Comparison of ENCODE assay signal across 10 mouse cellular contexts in genomic region chr11:114447461-114447847, GRCm38 (mm10).
DNase-seq lines count a peak whose midpoint lies in the region; ATAC-seq and TF ChIP-seq lines count a peak whose summit lies in the region.
"Had no signal": no experiment of that assay in that cellular context is flagged by ENCODE, and none has a peak within 500 bp of the region (broad histone marks: within the 10 kb centered on the region; RNA-seq: fewer than 3 reads in every experiment).

No protein-coding gene starts in this region.

- H3K27me3 ChIP-seq in heart, embryonic 14.5 days (ENCODE audit: control insufficient read depth, insufficient read depth, low read length): peaks cover 7% of the 10 kb centered on the region; the same call in 1 of the 2 replicates
- H3K27me3 ChIP-seq in lung, postnatal 0 days (replicated peaks; ENCODE audit: insufficient read depth, low read length): no peaks in the 10 kb centered on the region
- no peaks in the 10 kb centered on the region for H3K27me3 ChIP-seq in intestine, embryonic 15.5 days (replicated peaks)
- no peaks in the 10 kb centered on the region for H3K27me3 ChIP-seq in midbrain, embryonic 15.5 days (replicated peaks)

- WGBS in heart, embryonic 14.5 days: 83% methylated on average over 5 of the region's 5 CpGs
- 81% methylated on average over 5 of the region's 5 CpGs for WGBS in lung, postnatal 0 days
- 84% methylated on average over 5 of the region's 5 CpGs for WGBS in intestine, embryonic 15.5 days
- WGBS in midbrain, embryonic 15.5 days: 89% methylated on average over 5 of the region's 5 CpGs

- no peak for ATAC-seq in heart, embryonic 14.5 days (ENCODE audit: insufficient number of reproducible peaks, insufficient read depth, low FRiP score, low read depth)
- no peak for ATAC-seq in lung, postnatal 0 days
- ATAC-seq in intestine, embryonic 15.5 days: no peak
- ATAC-seq in midbrain, embryonic 15.5 days (replicated peaks): no peak

- 0 out of 4 replicates have a peak overlapping the region, but pooled peaks of 1 of the 2 experiments have one; percentile 17 for H3K27ac ChIP-seq in heart, embryonic 14.5 days (replicated peaks in 1 of 2; ENCODE audit: control insufficient read depth in 1 of 2, insufficient read depth in 1 of 2, low read depth in 2 of 2, low read length in 2 of 2)
- H3K27ac ChIP-seq in lung, postnatal 0 days (ENCODE audit: low read length): no peak overlapping the region
- peak overlapping the region; percentile 58; the same call in 1 of the 2 replicates for H3K27ac ChIP-seq in intestine, embryonic 15.5 days
- peak overlapping the region; percentile 74 for H3K27ac ChIP-seq in midbrain, embryonic 15.5 days

- H3K4me3 ChIP-seq in heart, embryonic 14.5 days (ENCODE audit: control insufficient read depth in 1 of 2, insufficient read depth in 1 of 2, low read depth in 1 of 2, low read length in 2 of 2): peak overlapping the region in 1 of 2 experiments; percentile 23; a peak in 1 of 4 replicates
- no peak overlapping the region for H3K4me3 ChIP-seq in lung, postnatal 0 days (ENCODE audit: low read depth, low read length)
- 0 out of 2 replicates have a peak overlapping the region, but pooled peaks have one; percentile 22 for H3K4me3 ChIP-seq in intestine, embryonic 15.5 days (replicated peaks)
- H3K4me3 ChIP-seq in midbrain, embryonic 15.5 days: no peak overlapping the region

- TF ChIP-seq EP300 in lung, postnatal 0 days (IDR thresholded peaks at IDR 0.05): no peak

- peak overlapping the region; percentile 63 for H3K4me2 ChIP-seq in heart, embryonic 14.5 days (ENCODE audit: low read length)
- H3K4me2 ChIP-seq in lung, postnatal 0 days (replicated peaks; ENCODE audit: low read depth, low read length): 0 out of 2 replicates have a peak overlapping the region, but pooled peaks have one; percentile 48
- peak overlapping the region; percentile 71 for H3K4me2 ChIP-seq in intestine, embryonic 15.5 days (replicated peaks)
- no peak overlapping the region for H3K4me2 ChIP-seq in midbrain, embryonic 15.5 days

- TF ChIP-seq CTCF in lung, postnatal 0 days (IDR thresholded peaks at IDR 0.05): no peak

- no peak for DNase-seq in heart, adult 9 months (ENCODE audit: low spot score in 2 of 2)
- DNase-seq in lung, postnatal 0 days (ENCODE audit: low spot score): no peak
- no peak for DNase-seq in lung, postnatal 4 days
- no peak for DNase-seq in adrenal gland, postnatal 36 days
- no peak for DNase-seq in cerebellum, adult 9-11 months
- DNase-seq: kidney, adult 18-20 months; layer of hippocampus, adult 9-11 months had no signal

- H3K36me3 ChIP-seq in heart, embryonic 14.5 days (ENCODE audit: control insufficient read depth, insufficient read depth, low read length): no peaks in the 10 kb centered on the region
- H3K36me3 ChIP-seq in lung, postnatal 0 days (ENCODE audit: insufficient read depth, low read length): no peaks in the 10 kb centered on the region
- H3K36me3 ChIP-seq in intestine, embryonic 15.5 days: no peaks in the 10 kb centered on the region
- H3K36me3 ChIP-seq in midbrain, embryonic 15.5 days (replicated peaks): no peaks in the 10 kb centered on the region

- no peaks in the 10 kb centered on the region for H3K9me3 ChIP-seq in heart, embryonic 14.5 days (ENCODE audit: control insufficient read depth, low read length)
- H3K9me3 ChIP-seq in lung, postnatal 0 days (ENCODE audit: low read length): no peaks in the 10 kb centered on the region
- H3K9me3 ChIP-seq in intestine, embryonic 15.5 days: no peaks in the 10 kb centered on the region
- no peaks in the 10 kb centered on the region for H3K9me3 ChIP-seq in midbrain, embryonic 15.5 days

- H3K9ac ChIP-seq in heart, embryonic 14.5 days (ENCODE audit: low read length): peak overlapping the region; percentile 52; the same call in 1 of the 2 replicates
- H3K9ac ChIP-seq in lung, postnatal 0 days (replicated peaks; ENCODE audit: low read depth): no peak overlapping the region
- H3K9ac ChIP-seq in intestine, embryonic 15.5 days: no peak overlapping the region
- no peak overlapping the region for H3K9ac ChIP-seq in midbrain, embryonic 15.5 days

- peaks cover 26 to 35% of the 10 kb centered on the region in 2 experiments for H3K4me1 ChIP-seq in heart, embryonic 14.5 days (ENCODE audit: control insufficient read depth in 2 of 2, insufficient read depth in 2 of 2, low read length in 2 of 2)
- no peaks in the 10 kb centered on the region; the same call in 1 of the 2 replicates for H3K4me1 ChIP-seq in lung, postnatal 0 days (ENCODE audit: insufficient read depth, low read depth, low read length)
- H3K4me1 ChIP-seq in intestine, embryonic 15.5 days (replicated peaks): peaks cover 15% of the 10 kb centered on the region
- H3K4me1 ChIP-seq in midbrain, embryonic 15.5 days: peaks cover 45% of the 10 kb centered on the region
